ENCODE assay signal across 8 mouse cellular contexts in the genomic region with DNA sequence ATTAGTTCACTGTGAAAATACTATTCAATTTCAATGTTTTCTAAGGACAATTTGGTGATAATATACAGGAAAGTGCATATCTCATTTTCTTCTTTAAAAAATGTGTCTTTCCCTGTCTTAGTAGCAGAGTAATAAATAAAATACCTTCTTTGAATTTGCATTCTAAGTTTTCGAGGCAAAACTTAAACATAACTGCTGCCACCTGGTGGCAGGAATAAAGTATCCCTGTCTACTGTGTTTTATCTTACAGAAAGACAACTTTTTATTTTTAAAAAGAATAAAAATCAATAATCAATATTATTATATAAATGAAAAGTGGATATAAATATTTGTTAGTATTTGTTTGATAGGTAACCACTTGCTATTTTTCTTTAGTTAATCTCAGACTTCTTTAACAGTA. TPM values are rescaled to one million over a fixed set of nuclear protein-coding genes. Genes with fewer than 3 reads are reported as not detected.
DNase-seq lines count a peak whose midpoint lies in the region; ATAC-seq and TF ChIP-seq lines count a peak whose summit lies in the region.

No protein-coding gene starts in this region.

- no peaks in the 10 kb centered on the region; the same call in 1 of the 2 replicates for H3K36me3 ChIP-seq in hindbrain, postnatal 0 days (ENCODE audit: insufficient read depth, low read length)
- H3K36me3 ChIP-seq in hindbrain, embryonic 13.5 days = peaks cover 38% of the 10 kb centered on the region
- H3K36me3 ChIP-seq in forebrain, embryonic 16.5 days (ENCODE audit: control insufficient read depth, insufficient read depth) = peaks cover 7% of the 10 kb centered on the region; the same call in 1 of the 2 replicates

- no peaks in the 10 kb centered on the region for H3K27me3 ChIP-seq in hindbrain, postnatal 0 days (ENCODE audit: insufficient read depth, low read length)
- H3K27me3 ChIP-seq in hindbrain, embryonic 13.5 days = no peaks in the 10 kb centered on the region
- no peaks in the 10 kb centered on the region for H3K27me3 ChIP-seq in forebrain, embryonic 16.5 days (replicated peaks; ENCODE audit: control insufficient read depth, insufficient read depth, low read length)

- H3K4me2 ChIP-seq in hindbrain, postnatal 0 days (ENCODE audit: low read depth, low read length) = no peak overlapping the region
- no peak overlapping the region for H3K4me2 ChIP-seq in hindbrain, embryonic 13.5 days
- H3K4me2 ChIP-seq in forebrain, embryonic 16.5 days (ENCODE audit: low read length) = no peak overlapping the region

- H3K4me1 ChIP-seq in hindbrain, postnatal 0 days (ENCODE audit: insufficient read depth, low read length) = no peaks in the 10 kb centered on the region
- no peaks in the 10 kb centered on the region for H3K4me1 ChIP-seq in hindbrain, embryonic 13.5 days (replicated peaks)
- no peaks in the 10 kb centered on the region for H3K4me1 ChIP-seq in forebrain, embryonic 16.5 days (replicated peaks; ENCODE audit: control insufficient read depth, insufficient read depth, low read length)

- peak; percentile 42 for DNase-seq in adrenal gland, postnatal 10 days
- no peak for DNase-seq in adrenal gland, postnatal 4 days (ENCODE audit: low spot score in 2 of 2)
- peak; percentile 68 for DNase-seq in hindbrain, postnatal 0 days (ENCODE audit: low spot score)
- DNase-seq in thymus, postnatal 0 days (ENCODE audit: low spot score) = peak; percentile 32
- DNase-seq in thymus, postnatal 36 days = no peak
- peak; percentile 60 for DNase-seq in lung, postnatal 36 days

- no peak overlapping the region for H3K4me3 ChIP-seq in hindbrain, postnatal 0 days (ENCODE audit: low read length)
- H3K4me3 ChIP-seq in hindbrain, embryonic 13.5 days = no peak overlapping the region
- H3K4me3 ChIP-seq in forebrain, embryonic 16.5 days (replicated peaks; ENCODE audit: low read length) = no peak overlapping the region

- H3K27ac ChIP-seq in hindbrain, postnatal 0 days = no peak overlapping the region
- H3K27ac ChIP-seq in hindbrain, embryonic 13.5 days = no peak overlapping the region
- no peak overlapping the region for H3K27ac ChIP-seq in forebrain, embryonic 16.5 days (ENCODE audit: low read length)

- 28% methylated on average over 1 of the region's 1 CpGs for WGBS in hindbrain, postnatal 0 days
- 66% methylated on average over 1 of the region's 1 CpGs for WGBS in hindbrain, embryonic 13.5 days
- WGBS in forebrain, embryonic 16.5 days = 39% methylated on average over 1 of the region's 1 CpGs

- H3K9me3 ChIP-seq in hindbrain, postnatal 0 days (ENCODE audit: low read length) = no peaks in the 10 kb centered on the region
- H3K9me3 ChIP-seq in hindbrain, embryonic 13.5 days = no peaks in the 10 kb centered on the region
- H3K9me3 ChIP-seq in forebrain, embryonic 16.5 days (ENCODE audit: control insufficient read depth, low read length) = no peaks in the 10 kb centered on the region

- no peak overlapping the region for H3K9ac ChIP-seq in hindbrain, postnatal 0 days (replicated peaks; ENCODE audit: low read length)
- no peak overlapping the region for H3K9ac ChIP-seq in hindbrain, embryonic 13.5 days
- H3K9ac ChIP-seq in forebrain, embryonic 16.5 days (replicated peaks; ENCODE audit: low read depth, low read length) = no peak overlapping the region

- no peak for ATAC-seq in hindbrain, postnatal 0 days
- ATAC-seq in hindbrain, embryonic 13.5 days (ENCODE audit: low FRiP score) = no peak
- ATAC-seq in forebrain, embryonic 16.5 days = no peak

- TF ChIP-seq CTCF in hindbrain, postnatal 0 days (IDR thresholded peaks at IDR 0.05; ENCODE audit: low read depth) = peak; percentile 65

RNA-seq across cellular contexts. Expression of a gene that starts 47.6 kb away (rescaled TPM):
- total RNA-seq in adrenal gland, postnatal 10 days (2021) = 10 to 100 TPM; 34.2 to 47.3 TPM
- total RNA-seq in adrenal gland, postnatal 4 days (2021) = 10 to 100 TPM; 65.1 to 65.2 TPM
- 80.7 and 82.8 TPM in 2 replicates for total RNA-seq in hindbrain, postnatal 0 days (2014; rRNA removed)
- polyA plus RNA-seq in hindbrain, postnatal 0 days (2015; fragmentation: Nextera tagmentation; extraction: Ambion mirVana) = 47.1 and 47.8 TPM in 2 replicates
- polyA plus RNA-seq in hindbrain, embryonic 13.5 days (2015; fragmentation: Nextera tagmentation; extraction: Ambion mirVana) = 43.0 and 44.7 TPM in 2 replicates
- polyA plus RNA-seq in thymus, postnatal 0 days (2015; fragmentation: Nextera tagmentation; extraction: Ambion mirVana) = 26.7 and 35.0 TPM in 2 replicates
- 46.9 TPM in 2 replicates for polyA plus RNA-seq in forebrain, embryonic 16.5 days (2015; fragmentation: Nextera tagmentation; extraction: Ambion mirVana)

RNA-seq across cellular contexts. Expression of a gene that starts 47.8 kb away (rescaled TPM):
- total RNA-seq in adrenal gland, postnatal 10 days (2021) = 10 to 100 TPM; 28.2 to 43.4 TPM
- total RNA-seq in adrenal gland, postnatal 4 days (2021) = 10 to 100 TPM; 44.1 to 54.4 TPM
- 20.2 and 22.0 TPM in 2 replicates for total RNA-seq in hindbrain, postnatal 0 days (2014; rRNA removed)
- polyA plus RNA-seq in hindbrain, postnatal 0 days (2015; fragmentation: Nextera tagmentation; extraction: Ambion mirVana) = 7.1 and 8.4 TPM in 2 replicates
- 10.5 and 12.0 TPM in 2 replicates for polyA plus RNA-seq in hindbrain, embryonic 13.5 days (2015; fragmentation: Nextera tagmentation; extraction: Ambion mirVana)
- 6.8 and 8.2 TPM in 2 replicates for polyA plus RNA-seq in thymus, postnatal 0 days (2015; fragmentation: Nextera tagmentation; extraction: Ambion mirVana)
- 9.8 and 12.1 TPM in 2 replicates for polyA plus RNA-seq in forebrain, embryonic 16.5 days (2015; fragmentation: Nextera tagmentation; extraction: Ambion mirVana)

Comparison
In these comparisons a context has a peak if more than half of its experiments do, and no peak if none do; other contexts are left out.
1. DNase-seq: peak in adrenal gland, postnatal 10 days (single experiment), hindbrain, postnatal 0 days (single experiment), thymus, postnatal 0 days (single experiment) and lung, postnatal 36 days (single experiment); none in adrenal gland, postnatal 4 days (0 of 2) and thymus, postnatal 36 days (0 of 2).